Mouse (Mus musculus) mouse embryonic stem cell (cell line): ENCODE results near the gene Pdia6.

Experiments used
- in situ Hi-C, 2 experiments: fragments of 300-500 bp; cut with MboI; formaldehyde crosslinking; loops; 1 replicate in 1 of 2; 3 replicates in 1 of 2; pipeline ENCODE4 v1.14.3; 2019 to 2020; ENCODE audit warnings: low sequenced_read_pairs in 2 of 2, low pct_unique_long_range_greater_than_20kb in 1 of 2, mixed read lengths in 1 of 2; ENCODE audit not compliant: unreplicated experiment in 1 of 2

Gene Pdia6

GRCm38 (mm10) chr12:17265971-17266672 lies at the start of gene Pdia6:
TSS of gene Pdia6 (plus strand) at chr12:17266545.
- in situ Hi-C loops = loop anchor here in 1 of 2 experiments (25.0 kb wide), 1 partner anchor 454 kb away; the partner anchor contains the start of genes E2f6 and Greb1

DNA sequence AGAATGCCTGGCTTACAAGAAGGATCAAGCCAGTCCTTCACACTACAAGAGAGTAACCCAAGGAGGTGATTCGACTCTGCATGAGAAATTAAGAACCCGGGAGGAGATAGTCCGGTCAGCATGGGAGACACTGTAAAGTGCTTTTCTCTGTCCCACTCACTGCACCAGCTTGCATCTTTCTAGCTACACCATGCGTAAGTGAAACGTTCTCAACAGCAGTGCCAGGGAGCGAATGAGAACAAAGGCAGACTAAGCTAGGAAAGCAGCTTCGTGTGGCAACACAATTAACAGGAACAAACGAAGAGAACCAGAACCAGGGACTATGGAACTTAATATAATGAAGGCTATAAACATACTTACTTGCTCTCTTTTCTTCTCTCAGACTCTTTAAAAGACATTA lies 48.0 kb upstream of the Pdia6 start:
- in situ Hi-C loops = loop anchor here in 1 of 2 experiments (25.0 kb wide), 1 partner anchor 181 kb away; no protein-coding TSS in a partner anchor

DNA sequence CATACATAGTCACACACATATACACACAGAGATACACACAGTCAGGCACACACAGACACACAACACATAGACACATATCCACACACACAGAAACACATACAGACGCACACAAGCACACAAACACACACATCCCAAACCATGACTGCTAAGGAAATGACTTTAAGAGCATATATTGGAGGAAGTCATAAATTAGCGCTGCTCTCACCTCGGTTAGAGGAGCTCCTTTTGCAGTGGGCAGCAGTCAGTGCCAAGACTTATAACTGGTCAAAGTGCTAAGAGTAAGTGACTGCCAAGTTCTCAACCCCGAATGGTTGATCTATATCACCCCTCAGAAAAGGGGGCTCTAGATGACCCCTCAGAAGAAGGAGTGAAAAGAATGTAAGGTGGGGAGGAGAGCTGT lies 47.2 kb upstream of the Pdia6 start:
- in situ Hi-C loops = loop anchor here in 1 of 2 experiments (25.0 kb wide), 1 partner anchor 182 kb away; no protein-coding TSS in a partner anchor

DNA sequence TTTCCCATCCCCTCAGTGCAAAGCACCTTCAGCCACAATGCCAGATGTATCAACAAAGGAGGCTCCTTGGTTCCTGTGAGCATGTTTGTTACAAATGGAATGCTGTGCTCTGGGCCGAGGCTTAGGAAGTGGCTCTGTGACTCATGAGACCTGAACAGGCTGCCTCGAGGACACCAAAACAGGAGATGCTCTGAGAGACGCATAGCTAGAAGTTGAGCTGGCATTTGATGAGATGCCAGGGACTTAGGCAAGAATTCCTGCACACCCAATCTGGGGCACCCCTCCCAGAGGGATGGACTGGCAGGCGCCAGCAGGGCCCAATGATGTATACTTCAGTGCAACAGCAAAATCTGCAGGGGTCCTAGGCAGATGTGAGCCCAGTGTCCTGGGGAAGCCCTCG lies 45.7 kb upstream of the Pdia6 start:
- in situ Hi-C loops = loop anchor here in 1 of 2 experiments (25.0 kb wide), 1 partner anchor 183 kb away; no protein-coding TSS in a partner anchor

GRCm38 (mm10) chr12:17221891-17222428 lies 44.4 kb upstream of the Pdia6 start:
- in situ Hi-C loops = loop anchor here in 1 of 2 experiments (25.0 kb wide), 1 partner anchor 185 kb away; no protein-coding TSS in a partner anchor

DNA sequence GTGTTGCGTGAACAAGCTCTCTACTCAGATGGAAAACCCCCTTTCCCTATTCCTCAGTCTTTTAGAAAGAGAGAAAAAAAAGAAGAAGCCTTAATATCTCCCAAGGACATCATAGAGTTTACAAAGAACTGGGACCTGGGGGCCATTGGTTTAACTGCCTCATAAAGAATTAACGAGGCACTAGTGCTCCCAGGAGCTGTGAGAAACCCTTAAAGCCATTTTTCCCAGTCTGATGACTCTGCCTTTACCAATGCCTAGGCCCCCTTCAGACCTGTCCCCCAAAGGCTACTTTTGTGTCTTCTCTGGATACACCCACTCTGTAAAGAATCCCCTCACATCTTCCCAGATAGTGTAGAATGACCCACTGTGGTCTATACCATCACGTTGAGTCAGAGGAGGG lies 43.3 kb upstream of the Pdia6 start:
- in situ Hi-C loops = loop anchor here in 1 of 2 experiments (25.0 kb wide), 1 partner anchor 186 kb away; no protein-coding TSS in a partner anchor

GRCm38 (mm10) chr12:17225012-17225411 lies 41.3 kb upstream of the Pdia6 start:
- in situ Hi-C loops = no loop called here

GRCm38 (mm10) chr12:17227903-17228302 lies 38.4 kb upstream of the Pdia6 start:
- in situ Hi-C loops = no loop called here

GRCm38 (mm10) chr12:17230581-17230980 lies 35.8 kb upstream of the Pdia6 start:
- in situ Hi-C loops = no loop called here

- in situ Hi-C loops = no loop called here
Measured at GRCm38 (mm10) chr12:17231513-17231912, 34.8 kb upstream of the Pdia6 start.

- in situ Hi-C loops = no loop called here
Measured at GRCm38 (mm10) chr12:17235535-17236313, 30.6 kb upstream of the Pdia6 start.

GRCm38 (mm10) chr12:17238588-17239427 lies 27.5 kb upstream of the Pdia6 start:
- in situ Hi-C loops = no loop called here

DNA sequence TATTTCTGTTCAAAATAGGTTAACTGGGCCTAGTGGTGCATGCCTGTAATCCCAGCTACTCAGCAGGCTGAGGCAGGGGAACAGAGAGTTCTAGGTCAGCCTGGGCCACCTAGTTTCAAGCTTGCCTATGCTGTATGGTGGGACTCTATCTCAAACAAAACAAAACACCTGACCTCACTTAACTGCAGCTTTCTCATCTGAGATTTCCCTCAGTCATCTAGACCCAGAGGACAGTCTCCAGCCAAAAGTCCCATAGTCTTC lies 27.0 kb upstream of the Pdia6 start:
- in situ Hi-C loops = no loop called here

- in situ Hi-C loops = no loop called here
Measured at GRCm38 (mm10) chr12:17241016-17241415, 25.3 kb upstream of the Pdia6 start.

DNA sequence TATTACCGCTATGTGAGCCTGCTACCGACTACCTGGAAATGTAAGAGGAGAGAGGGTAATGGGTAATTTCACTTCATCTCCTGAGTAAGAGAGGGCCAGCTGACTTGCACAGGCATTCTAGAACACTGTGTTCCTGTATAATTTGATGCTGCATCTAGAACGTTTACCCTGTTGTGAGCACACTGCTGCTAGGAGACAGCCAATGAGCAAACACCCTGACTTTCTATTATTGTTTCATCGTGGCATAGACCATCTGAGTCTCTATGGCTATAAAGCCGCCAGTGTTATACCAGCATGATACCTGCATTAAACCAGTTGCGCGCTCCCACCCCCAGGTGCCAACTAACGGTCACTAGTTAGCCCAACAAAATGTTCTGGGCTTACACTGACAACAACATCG lies 24.7 kb upstream of the Pdia6 start:
- in situ Hi-C loops = no loop called here

DNA sequence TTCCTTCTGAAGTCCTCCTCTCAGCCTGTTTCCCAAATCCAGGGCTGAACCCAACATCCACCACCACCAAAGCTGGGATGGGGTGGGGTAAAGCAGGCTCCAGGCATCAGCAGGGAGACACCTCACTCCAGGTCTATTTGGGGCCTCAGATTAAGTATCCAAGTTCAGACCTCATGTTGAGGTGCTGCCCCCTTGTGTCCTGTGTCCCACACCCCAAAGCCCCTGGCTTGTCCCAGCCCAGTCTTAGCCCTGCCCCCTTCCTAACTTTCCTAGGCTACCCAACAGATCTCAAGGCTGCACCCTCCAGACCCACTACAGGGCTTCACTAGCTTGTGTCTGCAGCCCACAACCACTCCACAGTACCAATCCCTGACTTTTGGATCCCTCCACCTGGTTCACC lies 24.3 kb upstream of the Pdia6 start:
- in situ Hi-C loops = no loop called here

DNA sequence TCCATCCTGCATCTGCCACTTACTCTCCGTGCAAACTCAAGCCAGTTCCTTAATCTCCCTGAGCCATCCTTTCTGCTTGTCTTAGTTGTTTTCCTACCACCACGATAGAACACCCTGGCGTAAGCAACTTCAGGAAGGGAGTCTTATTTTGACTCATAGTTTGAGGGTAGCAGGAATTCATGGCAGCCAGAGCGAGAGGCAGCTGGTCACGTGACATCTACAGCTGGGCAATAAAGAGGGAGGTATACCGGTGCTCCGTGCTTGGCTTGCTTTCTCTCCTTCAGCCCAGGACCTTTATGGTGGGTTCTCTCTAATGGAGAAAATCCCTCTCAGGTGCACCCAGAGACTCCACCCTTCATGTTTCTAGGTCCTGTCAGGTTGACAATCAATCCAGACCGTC lies 15.4 kb upstream of the Pdia6 start:
- in situ Hi-C loops = loop anchor here in 1 of 2 experiments (10.0 to 25.0 kb wide), 2 partner anchors 216 to 439 kb away; partner anchors contain the start of genes E2f6 and Greb1

GRCm38 (mm10) chr12:17253069-17253468 lies 13.3 kb upstream of the Pdia6 start:
- in situ Hi-C loops = loop anchor here in 1 of 2 experiments (10.0 to 25.0 kb wide), 2 partner anchors 218 to 441 kb away; partner anchors contain the start of genes E2f6 and Greb1
